Mouse (Mus musculus) inflammation-experienced regulatory T-cells, adult 6 months (primary cell): ENCODE measurements around the gene Itgb5. TPM values are rescaled to one million over a fixed set of nuclear protein-coding genes. Genes with fewer than 3 reads are reported as not detected.

ENCODE experiments used
- ATAC-seq: one replicate; pipeline ENCODE4 v1.8.0; 2017
- polyA plus RNA-seq, 3 experiments: library from polyadenylated mRNA; unstranded; fragments of 100-300 nt; shearing (Covaris generic); gene quantifications; one replicate each; pipeline ENCODE4 v1.2.1; 2017

Gene Itgb5
- polyA plus RNA-seq, 3 experiments from 2014 or later = 1.3 to 2.8 (median 1.7) TPM

GRCm38 (mm10) chr16:33879031-33879430 lies 49.6 kb downstream of the Itgb5 start:
- no peak for ATAC-seq

- no peak for ATAC-seq
Observed at GRCm38 (mm10) chr16:33879556-33879955, 50.1 kb downstream of the Itgb5 start.

DNA sequence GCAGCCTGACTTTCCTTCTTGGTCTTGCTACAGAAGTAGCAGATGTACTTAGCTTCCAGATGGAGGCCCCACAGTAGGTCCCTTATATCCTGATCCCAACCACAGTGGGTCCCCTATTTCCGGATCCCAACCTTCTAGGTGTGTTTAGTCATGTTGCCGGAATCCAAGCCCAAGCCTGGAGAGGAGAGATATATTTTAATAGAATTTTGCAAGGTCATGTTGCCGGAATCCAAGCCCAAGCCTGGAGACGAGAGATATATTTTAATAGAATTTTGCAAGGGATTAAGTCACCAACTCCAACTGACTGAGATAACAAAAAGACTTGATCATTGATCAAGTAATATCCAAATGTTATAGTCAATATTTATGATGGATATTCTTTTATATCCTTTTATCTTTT lies 51.3 kb downstream of the Itgb5 start:
- no peak for ATAC-seq

- no peak for ATAC-seq
Observed at GRCm38 (mm10) chr16:33882540-33882939, 53.1 kb downstream of the Itgb5 start.

DNA sequence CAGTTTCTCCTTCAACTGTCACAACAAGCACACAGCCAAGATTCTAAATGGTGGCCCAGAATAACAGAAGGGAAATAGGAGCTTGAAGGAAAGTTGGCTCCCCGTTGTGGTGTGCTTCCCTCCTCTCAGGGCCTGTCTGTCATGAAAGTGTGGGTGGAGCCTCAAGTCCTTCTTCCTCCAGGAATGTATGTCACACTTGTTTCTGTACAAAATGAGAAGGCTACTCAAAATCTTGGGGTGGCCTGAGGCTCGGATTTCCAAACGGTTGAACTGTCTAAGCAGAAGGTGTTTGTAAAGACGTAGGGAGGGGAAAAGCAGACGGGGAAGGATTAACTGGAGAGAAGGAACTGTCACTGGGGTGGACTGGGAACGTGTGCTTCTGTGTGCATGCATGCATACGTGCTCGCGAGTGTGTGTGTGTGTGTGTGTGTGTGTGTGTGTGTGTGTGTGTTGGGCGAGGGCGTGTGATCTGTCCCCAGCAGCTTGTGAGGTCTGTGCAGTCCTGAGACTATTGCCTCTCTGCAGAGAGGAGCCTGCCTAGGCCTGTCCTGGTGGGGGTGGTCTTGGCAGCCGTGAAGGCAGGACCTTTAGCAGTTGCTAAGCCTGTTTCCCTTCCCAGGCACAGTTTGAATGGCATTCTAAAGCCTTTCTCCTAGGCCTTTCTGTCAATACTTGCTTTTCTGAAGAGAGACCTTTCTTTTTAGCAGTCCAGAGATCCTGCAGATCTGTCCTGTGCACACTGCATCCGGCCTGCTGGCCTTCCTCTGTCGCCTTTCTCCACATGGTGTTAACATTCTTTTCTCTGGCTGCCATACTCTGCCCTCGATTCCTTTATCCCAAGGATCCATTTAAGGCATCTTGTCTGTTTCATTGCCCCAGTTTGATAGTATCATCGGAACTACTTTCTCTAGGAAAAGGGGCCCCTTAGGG lies 53.8 kb downstream of the Itgb5 start:
- no peak for ATAC-seq

DNA sequence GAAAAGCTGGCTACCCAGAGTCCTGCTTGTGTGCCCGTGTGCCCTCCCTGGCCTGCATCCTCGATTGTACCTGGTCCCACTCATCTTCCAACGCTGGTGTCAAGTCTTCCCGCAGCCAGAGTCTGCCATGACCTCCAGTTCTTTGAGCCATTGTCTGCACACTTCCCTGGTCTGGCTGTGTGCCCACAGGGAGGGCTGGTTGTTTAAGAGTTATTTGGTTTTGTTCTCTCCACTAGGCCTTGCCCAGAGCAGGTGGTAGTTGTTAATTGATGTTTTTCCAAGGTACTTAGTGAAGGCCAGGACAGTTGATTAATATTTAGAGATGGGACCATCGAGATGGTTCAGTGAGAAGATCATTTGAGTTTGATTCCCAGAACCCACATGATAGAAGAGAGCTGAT lies 54.7 kb downstream of the Itgb5 start:
- ATAC-seq = no peak

DNA sequence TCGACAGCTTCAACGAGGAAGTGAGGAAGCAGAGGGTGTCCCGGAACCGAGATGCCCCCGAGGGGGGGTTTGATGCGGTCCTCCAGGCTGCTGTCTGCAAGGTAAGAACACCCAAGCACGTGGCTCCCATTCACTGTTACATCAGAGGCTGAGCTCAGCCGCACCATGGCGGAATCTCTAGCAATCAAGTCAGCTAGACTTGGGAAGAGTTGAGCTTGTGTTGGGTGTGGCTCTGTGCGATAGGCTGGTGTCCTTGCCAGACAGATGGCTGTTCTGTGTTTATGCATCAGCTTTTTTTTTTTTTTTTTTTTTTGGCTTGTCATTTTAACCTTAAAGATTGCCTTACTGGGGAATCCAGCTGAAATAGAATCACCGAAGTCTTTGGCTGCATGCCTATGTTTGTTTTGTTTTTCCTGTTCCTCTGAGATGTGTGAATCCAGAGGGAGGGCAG lies 55.6 kb downstream of the Itgb5 start:
- ATAC-seq = no peak

DNA sequence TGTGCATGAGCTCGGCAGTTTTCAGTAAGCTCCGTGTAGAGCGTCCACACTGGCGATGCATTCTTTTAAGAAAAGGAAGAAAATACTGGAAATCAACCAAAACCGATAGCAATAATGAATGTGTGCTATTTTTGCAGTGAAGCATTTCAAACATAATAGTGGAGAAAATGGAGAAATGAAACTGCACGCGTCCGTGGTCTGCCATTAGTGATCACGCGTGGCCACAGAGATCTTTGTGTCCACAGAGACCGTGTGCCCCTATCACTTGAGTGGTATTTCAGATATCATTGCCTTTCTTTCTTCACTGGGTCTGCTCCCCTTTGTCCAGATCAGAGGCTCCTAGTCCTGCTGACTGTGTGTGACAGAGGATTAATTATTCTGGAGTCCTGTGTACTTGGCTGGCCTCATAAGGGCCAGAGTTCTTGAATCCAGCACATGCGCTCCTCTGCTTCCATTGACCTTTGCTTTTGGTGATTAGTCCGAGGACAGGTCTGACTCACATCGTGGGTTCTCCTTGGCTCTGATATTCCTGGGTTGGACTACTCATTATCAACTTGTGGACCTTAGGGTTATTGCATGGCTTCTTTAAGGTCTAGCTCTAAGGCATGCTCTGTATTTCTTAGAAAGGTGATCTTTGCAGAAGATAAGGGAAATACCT lies 56.3 kb downstream of the Itgb5 start:
- ATAC-seq = no peak

DNA sequence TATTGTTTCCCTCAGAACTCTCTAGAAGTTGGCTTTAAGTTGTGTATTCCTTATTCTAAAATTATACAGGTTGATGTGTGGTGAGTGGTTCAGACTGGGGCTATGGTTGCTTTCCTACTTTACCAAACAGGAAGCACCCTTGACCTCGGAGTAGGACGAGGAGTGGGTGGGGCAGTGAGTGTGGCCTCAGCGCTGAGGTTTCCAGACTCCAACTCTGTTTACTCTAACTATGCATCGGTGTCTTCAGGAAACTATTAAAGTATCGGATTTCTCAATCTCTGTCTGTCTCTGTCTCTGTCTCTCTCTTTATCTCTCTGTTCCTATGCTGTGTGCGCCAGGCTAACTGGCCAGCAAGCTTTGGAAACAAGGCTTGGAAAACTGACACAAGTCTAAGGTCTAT lies 57.2 kb downstream of the Itgb5 start:
- ATAC-seq = no peak

DNA sequence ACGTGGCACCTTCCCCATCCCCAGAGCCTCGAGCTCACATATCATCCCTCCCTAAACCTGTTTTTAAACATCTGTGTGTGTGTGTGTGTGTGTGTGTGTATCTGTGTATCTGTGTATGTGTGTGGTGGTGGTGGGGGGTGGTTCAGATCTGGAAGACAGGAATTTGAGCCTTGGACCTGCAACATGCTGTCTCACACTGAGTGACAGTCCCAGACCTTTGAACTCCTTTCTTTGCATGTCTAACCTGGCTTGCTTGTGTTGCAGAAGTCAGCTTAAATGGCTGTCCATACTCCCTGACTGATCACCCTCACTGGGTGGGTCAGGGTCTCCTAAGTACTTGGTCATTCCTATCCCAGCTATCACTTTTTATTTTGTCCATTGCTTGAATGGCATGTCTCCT lies 58.5 kb downstream of the Itgb5 start:
- no peak for ATAC-seq

DNA sequence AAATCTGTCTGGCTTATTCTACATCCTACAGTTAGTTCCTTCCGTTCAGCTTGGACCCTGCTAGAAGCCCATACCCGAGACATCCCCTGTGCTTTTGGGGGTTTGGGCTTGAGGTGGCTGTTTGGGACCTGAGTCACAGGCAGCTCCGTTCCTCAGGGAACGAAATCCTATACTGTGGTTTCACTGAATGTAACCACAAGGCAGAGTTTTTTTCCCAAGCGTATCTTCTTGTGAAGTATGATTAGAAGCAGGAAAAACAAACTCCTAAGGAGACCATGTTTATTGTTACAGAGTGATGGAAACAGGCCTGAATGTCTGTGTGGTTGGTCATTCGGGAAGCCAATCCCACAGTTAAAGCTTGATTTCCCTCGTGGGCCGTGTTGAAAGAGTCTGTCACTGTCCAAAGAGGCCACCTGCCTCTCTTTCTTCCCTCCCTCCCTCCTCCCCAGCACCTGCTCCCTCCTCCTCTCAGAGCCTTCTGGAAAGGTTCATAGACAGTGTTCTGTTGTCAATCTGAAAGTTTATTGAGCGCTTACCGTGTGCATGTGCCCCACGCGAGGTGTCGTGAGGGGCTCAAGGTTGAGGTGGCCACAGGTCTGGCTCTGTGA lies 59.6 kb downstream of the Itgb5 start:
- ATAC-seq = no peak

DNA sequence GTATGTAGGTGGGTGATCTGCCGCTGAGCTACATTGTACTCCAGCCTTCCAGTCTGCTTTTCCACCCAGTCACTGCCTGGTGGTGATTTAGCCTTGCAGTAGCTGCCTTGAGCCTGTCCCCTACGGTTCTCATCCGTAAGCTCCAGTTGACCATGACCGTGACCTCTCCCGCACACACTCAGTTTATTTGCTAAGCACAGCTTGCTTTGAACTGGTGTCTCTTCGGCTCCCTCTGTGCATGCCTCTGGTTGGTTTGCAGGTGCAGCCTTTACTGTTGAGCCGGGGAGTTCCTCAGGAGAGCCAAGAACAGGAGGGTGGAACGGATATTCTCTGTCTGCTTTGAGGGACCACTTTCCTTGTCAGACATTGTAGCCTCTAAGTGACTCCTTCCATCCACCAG lies 61.6 kb downstream of the Itgb5 start:
- no peak for ATAC-seq

GRCm38 (mm10) chr16:33891561-33892281 lies 62.3 kb downstream of the Itgb5 start:
- no peak for ATAC-seq

- ATAC-seq = no peak
Observed at GRCm38 (mm10) chr16:33892539-33892938, 63.1 kb downstream of the Itgb5 start.

DNA sequence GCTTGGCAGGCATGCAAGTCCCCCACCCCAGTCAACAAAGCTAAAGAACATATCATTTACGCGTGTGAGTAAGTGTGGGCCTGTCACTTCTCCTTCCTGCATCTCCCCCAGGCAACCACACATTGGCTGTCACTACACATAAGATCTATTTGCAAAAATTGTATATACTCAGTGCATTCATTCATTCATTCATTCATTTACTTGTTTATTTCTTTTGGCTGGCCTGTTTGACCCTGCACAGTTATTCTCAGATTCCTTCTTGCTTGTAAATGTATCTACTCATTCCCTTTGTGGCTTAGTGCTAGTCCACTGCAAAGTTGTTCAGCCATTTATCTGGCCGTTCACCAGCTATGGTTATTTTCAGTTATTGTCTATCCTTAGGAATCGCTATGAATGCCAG lies 64.3 kb downstream of the Itgb5 start:
- ATAC-seq = no peak

DNA sequence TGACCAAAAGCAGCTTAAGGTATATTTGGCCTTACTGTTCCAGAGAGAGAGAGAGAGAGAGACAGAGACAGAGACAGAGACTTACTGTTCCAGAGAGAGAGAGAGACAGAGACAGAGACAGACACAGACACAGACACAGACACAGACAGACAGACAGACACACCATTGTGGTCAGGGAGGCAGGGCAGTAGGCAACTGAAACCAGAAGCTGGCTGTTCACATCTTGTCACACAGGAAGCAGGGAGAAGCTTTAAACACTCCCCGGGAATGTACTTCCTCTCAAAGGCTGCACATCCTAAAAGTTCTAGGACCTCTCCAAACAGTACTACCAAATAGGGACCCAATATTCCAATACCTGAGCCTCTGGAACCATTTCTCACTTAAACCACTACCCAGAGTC lies 65.0 kb downstream of the Itgb5 start:
- ATAC-seq = no peak

GRCm38 (mm10) chr16:33895690-33896089 lies 66.2 kb downstream of the Itgb5 start:
- no peak for ATAC-seq

GRCm38 (mm10) chr16:33896801-33897200 lies 67.3 kb downstream of the Itgb5 start:
- ATAC-seq = no peak

GRCm38 (mm10) chr16:33903664-33904441 lies 74.4 kb downstream of the Itgb5 start:
- no peak for ATAC-seq

DNA sequence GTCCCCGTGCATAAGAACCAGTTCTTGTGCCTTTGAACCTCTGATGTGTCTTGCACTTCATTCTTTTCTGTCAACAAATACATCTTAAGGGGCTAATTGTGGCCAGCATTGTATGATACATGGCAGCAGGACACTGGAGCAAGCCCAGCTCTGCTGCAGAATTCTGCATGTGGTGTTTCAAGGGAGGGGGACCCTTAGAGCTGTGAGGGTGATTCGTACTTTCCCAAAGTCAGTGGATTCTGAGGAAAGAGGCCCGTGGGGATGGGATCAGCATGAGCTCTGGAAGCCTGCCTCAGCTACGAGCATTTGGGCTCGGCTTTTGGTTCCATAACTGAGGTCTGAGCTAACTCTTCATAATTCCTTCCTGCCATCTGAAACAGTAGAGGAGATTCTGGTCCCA lies 75.1 kb downstream of the Itgb5 start:
- ATAC-seq = no peak

DNA sequence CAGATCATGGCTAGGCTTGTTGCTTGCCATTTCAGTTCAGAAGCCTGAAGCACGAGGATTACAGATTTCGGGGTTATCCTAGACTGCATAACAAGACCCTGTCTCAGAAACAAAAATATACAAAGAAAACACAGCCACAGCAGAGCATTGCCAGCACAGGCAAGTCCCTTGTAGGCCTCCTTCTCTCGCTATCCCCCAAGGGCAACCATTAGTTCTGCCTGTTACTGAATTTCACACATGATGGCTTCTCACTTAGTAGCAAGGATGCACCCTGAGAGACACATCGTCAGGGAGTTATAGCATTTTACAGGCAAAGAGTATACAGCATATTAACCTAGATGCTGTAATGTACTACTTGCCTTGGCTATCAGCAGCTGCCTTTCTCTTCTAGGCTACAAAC lies 78.8 kb downstream of the Itgb5 start:
- ATAC-seq = no peak

GRCm38 (mm10) chr16:33914997-33915396 lies 85.5 kb downstream of the Itgb5 start:
- ATAC-seq = no peak
